Mouse (Mus musculus) midbrain, embryonic 11.5 days (tissue): ENCODE results near the gene Ankrd31. TPM values are rescaled to one million over a fixed set of nuclear protein-coding genes. Genes with fewer than 3 reads are reported as not detected.

Experiments used
- ATAC-seq: fragments of 200-750 bp; cut with Nextera tagmentation; 2 replicates; pipeline ENCODE4 v1.8.0; 2017; ENCODE audit warnings: moderate TSS enrichment, moderate library complexity; ENCODE audit not compliant: low FRiP score
- DNase-seq: peaks from one replicate; pipeline ENCODE4 v3.0.0; 2015; ENCODE audit warnings: low spot score; ENCODE audit errors: missing footprints
- H3K27ac ChIP-seq: fragments of 300-500 bp; sonication (generic); 2 replicates; pipeline ENCODE4 v1.5.1; 2014; ENCODE audit warnings: low read depth, low read length
- H3K27me3 ChIP-seq: fragments of 300-500 bp; sonication (generic); 2 replicates; pipeline ENCODE4 v1.6.1; 2014; ENCODE audit warnings: mild to moderate bottlenecking, low read length, moderate library complexity, mixed read lengths; ENCODE audit not compliant: control insufficient read depth, insufficient read depth
- H3K36me3 ChIP-seq: fragments of 300-500 bp; sonication (generic); 2 replicates; pipeline ENCODE4 v1.6.1; 2014; ENCODE audit warnings: mild to moderate bottlenecking, low read length, moderate library complexity, mixed read lengths; ENCODE audit not compliant: control insufficient read depth, insufficient read depth
- H3K4me1 ChIP-seq: fragments of 300-500 bp; sonication (generic); 2 replicates; pipeline ENCODE4 v1.6.1; 2014; ENCODE audit warnings: low read length; ENCODE audit not compliant: control insufficient read depth, insufficient read depth
- H3K4me2 ChIP-seq: fragments of 300-500 bp; sonication (generic); 2 replicates; pipeline ENCODE4 v1.6.1; 2014; ENCODE audit warnings: mild to moderate bottlenecking, moderate library complexity
- H3K4me3 ChIP-seq: fragments of 300-500 bp; sonication (generic); 2 replicates; pipeline ENCODE4 v1.5.1; 2014; ENCODE audit warnings: low read depth, low read length
- H3K9ac ChIP-seq: fragments of 300-500 bp; sonication (generic); 2 replicates; pipeline ENCODE4 v1.6.1; 2014; ENCODE audit warnings: low read length
- H3K9me3 ChIP-seq: fragments of 300-500 bp; sonication (generic); 2 replicates; pipeline ENCODE4 v1.6.1; 2016; ENCODE audit warnings: low read length; ENCODE audit not compliant: control insufficient read depth
- WGBS: fragments of 180-500 bp; shearing (Covaris S2); extraction: QIAGEN DNeasy Blood & Tissue Kit; methylation state at CpG from one replicate; pipeline ENCODE4 v1.1.7; 2014; 5-methylcytosine and 5-hydroxymethylcytosine counted together
- polyA plus RNA-seq: library from polyadenylated mRNA; unstranded; fragments of >200 nt; fragmentation: Nextera tagmentation; extraction: Ambion mirVana; gene quantifications from 2 replicates; pipeline ENCODE4 v1.2.1, GENCODE M21; 2014

The Ankrd31 gene
- polyA plus RNA-seq, 1 experiment from 2014 or later = 0.05 TPM

- 71% methylated on average over 3 of the region's 3 CpGs for WGBS
- no peak for ATAC-seq
- Histone ChIP-seq H3K9me3 (no peaks in the 10 kb centered on the region), H3K27me3 (no peaks in the 10 kb centered on the region), H3K4me1 (no peaks in the 10 kb centered on the region), H3K9ac (no peak overlapping the region), H3K4me3 (no peak overlapping the region), H3K4me2 (no peak overlapping the region), H3K36me3 (no peaks in the 10 kb centered on the region), H3K27ac (no peak overlapping the region)
- no peak for DNase-seq
Observed at GRCm38 (mm10) chr13:96943571-96943970, 195.5 kb downstream of the Ankrd31 start.

- Histone ChIP-seq H3K9me3 (no peaks in the 10 kb centered on the region), H3K36me3 (no peaks in the 10 kb centered on the region), H3K27ac (no peak overlapping the region), H3K4me3 (no peak overlapping the region), H3K27me3 (no peaks in the 10 kb centered on the region), H3K4me2 (no peak overlapping the region), H3K4me1 (no peaks in the 10 kb centered on the region), H3K9ac (no peak overlapping the region)
- no peak for ATAC-seq
- DNase-seq = no peak
- WGBS = 90% methylated on average over 4 of the region's 4 CpGs
Observed at GRCm38 (mm10) chr13:96945748-96946147, 197.7 kb downstream of the Ankrd31 start.

- no peaks in the 10 kb centered on the region for H3K27me3 ChIP-seq
- WGBS = 91% methylated on average over 7 of the region's 7 CpGs
- H3K36me3 ChIP-seq = no peaks in the 10 kb centered on the region
- no peak for DNase-seq
- no peak overlapping the region for H3K4me2 ChIP-seq
- ATAC-seq = no peak
- no peaks in the 10 kb centered on the region for H3K9me3 ChIP-seq
- no peak overlapping the region for H3K9ac ChIP-seq
- no peak overlapping the region for H3K4me3 ChIP-seq
- no peak overlapping the region for H3K27ac ChIP-seq
- no peaks in the 10 kb centered on the region for H3K4me1 ChIP-seq
Observed at GRCm38 (mm10) chr13:96947722-96948121, 199.7 kb downstream of the Ankrd31 start.

- no peak for ATAC-seq
- Histone ChIP-seq H3K27me3 (no peaks in the 10 kb centered on the region), H3K9ac (no peak overlapping the region), H3K27ac (no peak overlapping the region), H3K9me3 (no peaks in the 10 kb centered on the region), H3K36me3 (no peaks in the 10 kb centered on the region), H3K4me1 (no peaks in the 10 kb centered on the region), H3K4me3 (no peak overlapping the region), H3K4me2 (no peak overlapping the region)
- DNase-seq = no peak
- 58% methylated on average over 2 of the region's 2 CpGs for WGBS
Observed at GRCm38 (mm10) chr13:96951880-96952279, 203.8 kb downstream of the Ankrd31 start.

GRCm38 (mm10) chr13:96956466-96956865, 208.4 kb downstream of the Ankrd31 start:
- Histone ChIP-seq H3K27ac (no peak overlapping the region), H3K4me1 (no peaks in the 10 kb centered on the region), H3K4me3 (no peak overlapping the region), H3K4me2 (no peak overlapping the region), H3K27me3 (no peaks in the 10 kb centered on the region), H3K9ac (no peak overlapping the region), H3K36me3 (no peaks in the 10 kb centered on the region), H3K9me3 (no peaks in the 10 kb centered on the region)
- 91% methylated on average over 6 of the region's 6 CpGs for WGBS
- DNase-seq (no peak), ATAC-seq (no peak)

Other genes starting within 250 kb of the Ankrd31 start
- gene Polk, start 205.7 kb upstream of the Ankrd31 start, polyA plus RNA-seq = 7.3 and 8.2 TPM in 2 replicates
- gene Col4a3bp, start 205.7 kb upstream of the Ankrd31 start, polyA plus RNA-seq = 6.7 and 6.9 TPM in 2 replicates
- 215 and 234 TPM in 2 replicates for gene Hmgcr, start 77.3 kb upstream of the Ankrd31 start, polyA plus RNA-seq
- 0.25 and 0.29 TPM in 2 replicates for gene Gcnt4, start 176.4 kb downstream of the Ankrd31 start, polyA plus RNA-seq